Mouse (Mus musculus): Measurements from ENCODE around the gene Dlgap3. TPM values are rescaled to one million over a fixed set of nuclear protein-coding genes. Genes with fewer than 3 reads are reported as not detected.
A peak's percentile ranks its signal among the peaks of the same experiment; 100 is the strongest.

Gene Dlgap3
- polyA plus RNA-seq, 1 experiment from 2014 or later, result 0.57 TPM

DNA sequence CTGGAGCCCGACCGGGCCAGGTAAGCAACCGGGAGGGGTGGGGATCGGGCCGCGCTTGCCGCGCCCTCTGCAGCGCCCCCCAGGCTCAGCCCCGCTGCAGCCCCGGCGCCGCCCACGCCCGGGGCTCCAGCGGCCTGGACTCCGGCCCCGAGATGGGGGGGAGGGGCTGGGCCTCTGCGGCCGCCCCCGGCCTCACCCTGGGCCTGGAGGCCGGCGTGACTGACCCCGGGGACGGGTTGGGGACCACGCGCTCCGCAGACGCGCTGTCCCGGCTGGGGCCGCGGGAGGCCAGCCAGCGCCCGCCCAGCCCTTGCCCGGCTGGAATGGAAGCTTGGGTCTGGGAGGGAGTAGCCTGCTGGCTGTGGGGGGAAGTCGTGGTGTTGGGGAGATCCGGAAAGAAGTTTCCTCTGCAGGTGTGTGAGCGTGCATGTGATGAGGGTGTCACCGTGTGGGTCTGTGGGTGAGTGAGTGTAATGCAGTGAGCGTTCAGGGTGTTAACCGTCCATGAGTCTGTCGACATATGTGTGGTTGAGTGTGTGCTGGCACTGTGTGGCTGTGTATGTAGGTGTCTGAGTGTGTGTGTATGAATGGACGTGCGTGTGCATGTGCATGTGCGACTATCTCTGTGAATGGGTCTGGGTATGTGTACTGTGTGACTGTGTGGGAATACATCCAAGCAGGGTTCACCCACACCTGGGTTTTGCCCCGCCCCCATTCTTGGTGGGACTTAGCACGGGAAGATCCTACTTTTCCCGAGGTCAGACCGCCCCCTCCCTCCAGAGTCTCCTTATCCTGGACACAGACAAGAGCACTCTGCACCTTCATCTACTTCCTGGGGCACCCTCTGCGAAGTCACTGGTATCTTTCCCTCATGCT is 580 bp downstream of the Dlgap3 start:
- H3K9me3 ChIP-seq (ENCODE audit: control insufficient read depth, low read length), result no peaks in the 10 kb centered on the region
- peaks cover 0 to 16% of the 10 kb centered on the region in 2 experiments; a peak in 3 of 4 replicates for H3K4me1 ChIP-seq (ENCODE audit: control insufficient read depth in 2 of 2, insufficient read depth in 2 of 2, low read length in 2 of 2)
- no peak overlapping the region for H3K27ac ChIP-seq (replicated peaks in 1 of 2; ENCODE audit: control insufficient read depth in 1 of 2, insufficient read depth in 1 of 2, low read depth in 2 of 2, low read length in 2 of 2)
- 2% methylated on average over 48 of the region's 51 CpGs for WGBS
- peak overlapping the region; percentile 64 for H3K9ac ChIP-seq (ENCODE audit: low read length)
- no peaks in the 10 kb centered on the region for H3K36me3 ChIP-seq (ENCODE audit: control insufficient read depth, insufficient read depth, low read length)
- peak; percentile 49; the same call in 1 of the 2 replicates for ATAC-seq (ENCODE audit: insufficient number of reproducible peaks, insufficient read depth, low FRiP score, low read depth)
- peak overlapping the region; percentile 66 to 72 for H3K4me3 ChIP-seq (ENCODE audit: control insufficient read depth in 1 of 2, insufficient read depth in 1 of 2, low read depth in 1 of 2, low read length in 2 of 2)
- H3K4me2 ChIP-seq (ENCODE audit: low read length), result peak overlapping the region; percentile 100
- H3K27me3 ChIP-seq (ENCODE audit: control insufficient read depth, insufficient read depth, low read length), result peaks cover 58% of the 10 kb centered on the region

DNA sequence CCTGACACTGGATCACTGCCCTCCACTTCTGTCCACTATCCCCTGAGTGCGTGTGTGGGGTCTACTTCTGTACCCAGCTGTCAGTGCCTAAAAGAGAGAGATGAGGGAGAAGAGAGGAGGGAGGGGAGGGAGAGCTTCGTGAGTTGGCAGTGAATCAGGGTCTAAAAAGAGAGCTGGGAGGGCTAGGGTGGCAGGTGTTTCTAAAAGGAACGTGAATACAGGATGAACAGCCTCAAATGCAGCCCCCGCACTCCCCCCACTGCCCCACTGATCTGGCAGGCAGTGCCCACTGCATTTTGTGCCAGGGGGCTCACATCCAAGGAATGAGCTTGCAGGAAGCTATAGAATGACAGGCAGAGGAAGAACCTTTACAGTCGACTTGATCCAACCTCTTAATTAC is 1.9 kb downstream of the Dlgap3 start:
- H3K9ac ChIP-seq (ENCODE audit: low read length), result no peak overlapping the region
- H3K36me3 ChIP-seq (ENCODE audit: control insufficient read depth, insufficient read depth, low read length), result no peaks in the 10 kb centered on the region
- H3K27me3 ChIP-seq (ENCODE audit: control insufficient read depth, insufficient read depth, low read length), result peaks cover 55% of the 10 kb centered on the region
- 40% methylated on average over 5 of the region's 5 CpGs for WGBS
- no peak for ATAC-seq (ENCODE audit: insufficient number of reproducible peaks, insufficient read depth, low FRiP score, low read depth)
- no peak overlapping the region for H3K4me2 ChIP-seq (ENCODE audit: low read length)
- no peak overlapping the region for H3K4me3 ChIP-seq (ENCODE audit: control insufficient read depth in 1 of 2, insufficient read depth in 1 of 2, low read depth in 1 of 2, low read length in 2 of 2)
- peaks cover 0 to 16% of the 10 kb centered on the region in 2 experiments; a peak in 3 of 4 replicates for H3K4me1 ChIP-seq (ENCODE audit: control insufficient read depth in 2 of 2, insufficient read depth in 2 of 2, low read length in 2 of 2)
- no peak overlapping the region for H3K27ac ChIP-seq (replicated peaks in 1 of 2; ENCODE audit: control insufficient read depth in 1 of 2, insufficient read depth in 1 of 2, low read depth in 2 of 2, low read length in 2 of 2)
- no peaks in the 10 kb centered on the region for H3K9me3 ChIP-seq (ENCODE audit: control insufficient read depth, low read length)

DNA sequence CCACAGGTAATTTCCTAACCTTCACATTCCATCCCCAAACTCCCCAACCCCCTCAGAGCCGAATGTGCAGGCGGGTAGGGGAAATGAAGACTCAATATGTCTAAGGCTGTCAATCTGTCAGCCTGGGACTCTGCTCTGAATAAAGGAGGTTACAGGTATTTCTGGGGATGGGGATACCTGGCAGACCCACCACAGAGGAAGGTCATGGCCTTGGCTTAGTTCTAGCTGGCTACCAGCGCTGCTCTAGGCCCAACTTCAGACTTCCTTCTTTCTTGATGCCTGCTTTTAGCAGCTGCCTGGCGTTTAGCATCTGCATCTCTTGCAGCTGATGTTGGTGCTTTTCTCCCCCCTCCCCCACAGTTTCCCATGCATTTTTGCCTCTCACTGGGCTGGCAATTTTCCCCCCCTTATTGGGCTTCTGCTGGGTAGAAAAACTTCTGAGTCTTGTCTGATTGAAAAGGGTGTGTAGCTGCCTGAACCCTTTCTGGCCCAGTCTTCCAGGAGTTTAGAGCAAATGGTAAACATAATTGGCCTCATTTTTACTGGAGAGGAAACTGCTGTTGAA is 2.4 kb downstream of the Dlgap3 start:
- Histone ChIP-seq H3K9ac (ENCODE audit: low read length) (no peak overlapping the region), H3K4me2 (ENCODE audit: low read length) (no peak overlapping the region), H3K27ac (replicated peaks in 1 of 2; ENCODE audit: control insufficient read depth in 1 of 2, insufficient read depth in 1 of 2, low read depth in 2 of 2, low read length in 2 of 2) (no peak overlapping the region), H3K4me3 (ENCODE audit: control insufficient read depth in 1 of 2, insufficient read depth in 1 of 2, low read depth in 1 of 2, low read length in 2 of 2) (no peak overlapping the region), H3K36me3 (ENCODE audit: control insufficient read depth, insufficient read depth, low read length) (no peaks in the 10 kb centered on the region), H3K27me3 (ENCODE audit: control insufficient read depth, insufficient read depth, low read length) (peaks cover 53% of the 10 kb centered on the region), H3K4me1 (ENCODE audit: control insufficient read depth in 2 of 2, insufficient read depth in 2 of 2, low read length in 2 of 2) (peaks cover 0 to 16% of the 10 kb centered on the region in 2 experiments; a peak in 3 of 4 replicates), H3K9me3 (ENCODE audit: control insufficient read depth, low read length) (no peaks in the 10 kb centered on the region)
- ATAC-seq (ENCODE audit: insufficient number of reproducible peaks, insufficient read depth, low FRiP score, low read depth), result no peak
- WGBS, result 44% methylated on average over 4 of the region's 4 CpGs

DNA sequence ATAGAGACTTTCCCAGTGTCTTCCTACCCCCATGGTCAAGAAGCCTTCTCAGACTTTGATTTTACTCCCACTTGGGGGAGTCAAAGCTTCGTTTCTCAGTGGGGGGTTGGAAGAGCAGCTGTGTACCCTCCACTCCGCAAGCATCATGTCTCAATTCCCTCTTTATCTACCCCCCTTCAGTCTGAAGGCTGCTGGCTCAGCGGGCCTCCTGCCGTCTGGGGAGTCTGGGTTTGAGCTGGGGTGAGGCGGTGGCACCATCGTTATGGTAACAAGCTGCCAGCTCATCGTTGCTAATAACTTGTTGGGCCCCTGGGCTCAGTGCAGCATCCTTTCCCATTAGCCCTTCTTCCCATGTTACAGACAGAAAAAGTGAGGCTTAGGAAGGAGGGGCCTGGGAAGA is 3.1 kb downstream of the Dlgap3 start:
- no peak for ATAC-seq (ENCODE audit: insufficient number of reproducible peaks, insufficient read depth, low FRiP score, low read depth)
- Histone ChIP-seq H3K27ac (replicated peaks in 1 of 2; ENCODE audit: control insufficient read depth in 1 of 2, insufficient read depth in 1 of 2, low read depth in 2 of 2, low read length in 2 of 2) (no peak overlapping the region), H3K4me1 (ENCODE audit: control insufficient read depth in 2 of 2, insufficient read depth in 2 of 2, low read length in 2 of 2) (peaks cover 0 to 16% of the 10 kb centered on the region in 2 experiments; a peak in 3 of 4 replicates), H3K9me3 (ENCODE audit: control insufficient read depth, low read length) (no peaks in the 10 kb centered on the region), H3K4me2 (ENCODE audit: low read length) (no peak overlapping the region), H3K36me3 (ENCODE audit: control insufficient read depth, insufficient read depth, low read length) (no peaks in the 10 kb centered on the region), H3K4me3 (ENCODE audit: control insufficient read depth in 1 of 2, insufficient read depth in 1 of 2, low read depth in 1 of 2, low read length in 2 of 2) (no peak overlapping the region), H3K9ac (ENCODE audit: low read length) (no peak overlapping the region), H3K27me3 (ENCODE audit: control insufficient read depth, insufficient read depth, low read length) (peaks cover 53% of the 10 kb centered on the region)
- whole genome bisulfite sequencing, result 21% methylated on average over 7 of the region's 7 CpGs

DNA sequence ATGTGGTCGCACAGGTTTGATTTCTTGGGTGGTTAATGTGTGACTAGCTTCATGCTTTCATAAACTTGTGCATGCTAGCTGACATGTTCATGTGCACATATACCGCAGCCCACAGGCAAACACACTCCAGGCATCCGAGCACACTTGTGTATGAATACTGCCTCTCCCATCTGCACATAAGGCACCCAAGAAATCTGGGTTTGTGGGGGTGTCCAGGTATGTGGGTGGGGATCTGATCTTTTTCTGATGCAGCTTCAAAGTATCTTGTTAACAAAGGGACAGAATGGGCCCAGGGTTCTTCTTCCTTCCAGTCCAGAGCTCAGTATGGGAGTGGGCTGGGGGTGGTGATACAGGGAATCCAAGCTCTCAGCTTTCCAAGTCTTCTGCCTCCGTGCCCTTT is 3.6 kb downstream of the Dlgap3 start:
- H3K4me3 ChIP-seq (ENCODE audit: control insufficient read depth in 1 of 2, insufficient read depth in 1 of 2, low read depth in 1 of 2, low read length in 2 of 2), result no peak overlapping the region
- no peak overlapping the region for H3K4me2 ChIP-seq (ENCODE audit: low read length)
- 52% methylated on average over 4 of the region's 4 CpGs for WGBS
- ATAC-seq (ENCODE audit: insufficient number of reproducible peaks, insufficient read depth, low FRiP score, low read depth), result no peak
- peaks cover 0 to 16% of the 10 kb centered on the region in 2 experiments; a peak in 3 of 4 replicates for H3K4me1 ChIP-seq (ENCODE audit: control insufficient read depth in 2 of 2, insufficient read depth in 2 of 2, low read length in 2 of 2)
- H3K36me3 ChIP-seq (ENCODE audit: control insufficient read depth, insufficient read depth, low read length), result no peaks in the 10 kb centered on the region
- H3K9me3 ChIP-seq (ENCODE audit: control insufficient read depth, low read length), result no peaks in the 10 kb centered on the region
- no peak overlapping the region for H3K9ac ChIP-seq (ENCODE audit: low read length)
- no peak overlapping the region for H3K27ac ChIP-seq (replicated peaks in 1 of 2; ENCODE audit: control insufficient read depth in 1 of 2, insufficient read depth in 1 of 2, low read depth in 2 of 2, low read length in 2 of 2)
- H3K27me3 ChIP-seq (ENCODE audit: control insufficient read depth, insufficient read depth, low read length), result peaks cover 49% of the 10 kb centered on the region

DNA sequence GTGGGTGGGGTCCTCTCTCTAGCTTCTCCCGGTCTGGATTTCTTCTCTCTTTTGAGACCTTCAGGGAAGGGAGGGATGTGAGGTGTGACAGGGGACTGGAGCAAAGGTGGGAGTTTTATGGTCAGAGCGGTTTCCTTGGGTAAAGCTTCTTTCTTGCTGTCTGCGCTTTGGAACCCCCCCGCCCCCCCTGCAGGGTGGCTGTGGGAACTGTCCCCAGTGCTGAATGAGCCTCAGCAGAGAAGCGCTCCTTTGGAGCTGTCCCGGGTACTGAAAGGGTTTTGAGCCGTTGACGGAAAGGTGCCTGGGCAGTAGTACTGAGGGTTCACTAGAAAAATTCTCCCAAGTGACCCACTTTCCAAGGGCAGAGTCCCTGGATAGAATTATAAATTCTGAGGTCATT is 4.5 kb downstream of the Dlgap3 start:
- ATAC-seq (ENCODE audit: insufficient number of reproducible peaks, insufficient read depth, low FRiP score, low read depth), result no peak
- WGBS, result 0% methylated on average over 8 of the region's 8 CpGs

DNA sequence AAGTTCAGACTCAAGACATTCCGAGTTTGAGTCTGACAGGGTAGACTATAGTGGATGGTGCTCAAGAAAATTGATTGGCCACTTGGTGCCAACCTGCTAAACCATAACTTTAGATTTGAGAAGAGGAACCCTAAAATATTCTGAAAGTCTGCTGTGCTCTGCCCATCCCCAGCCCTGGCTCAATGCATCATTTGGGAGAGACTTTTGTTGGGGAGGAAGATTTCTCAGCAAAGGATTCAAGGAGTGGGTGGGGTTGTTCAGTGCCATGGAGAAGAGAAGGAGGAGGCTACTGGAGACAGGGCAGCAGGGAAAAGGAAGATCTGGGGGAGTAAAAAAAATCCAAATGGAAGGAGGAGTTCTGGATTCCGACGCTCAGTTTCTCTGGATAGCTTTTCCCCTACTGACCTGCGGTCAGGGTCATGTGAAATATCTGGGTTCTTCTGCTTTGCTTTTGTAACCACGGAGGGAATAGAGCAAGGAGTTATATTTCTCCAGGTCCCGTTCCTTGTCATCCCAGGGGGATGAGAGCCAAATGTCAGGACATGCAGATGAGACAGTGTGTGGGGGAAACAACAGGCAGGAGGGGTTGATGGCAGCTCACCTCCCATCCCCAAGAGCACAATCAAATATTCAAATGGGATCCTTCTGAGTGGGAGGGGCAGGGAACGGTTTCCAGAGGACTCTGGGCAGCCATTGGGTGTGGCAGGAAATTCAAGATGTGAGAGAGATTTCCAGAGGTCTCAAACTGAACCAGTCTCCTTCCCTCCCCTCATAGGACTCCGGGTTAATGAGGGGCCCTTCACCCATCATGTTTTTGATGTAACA is 5.3 kb downstream of the Dlgap3 start:
- Histone ChIP-seq H3K4me3 (ENCODE audit: control insufficient read depth in 1 of 2, insufficient read depth in 1 of 2, low read depth in 1 of 2, low read length in 2 of 2) (no peak overlapping the region), H3K36me3 (ENCODE audit: control insufficient read depth, insufficient read depth, low read length) (no peaks in the 10 kb centered on the region), H3K9me3 (ENCODE audit: control insufficient read depth, low read length) (no peaks in the 10 kb centered on the region), H3K27me3 (ENCODE audit: control insufficient read depth, insufficient read depth, low read length) (peaks cover 49% of the 10 kb centered on the region), H3K9ac (ENCODE audit: low read length) (no peak overlapping the region), H3K27ac (replicated peaks in 1 of 2; ENCODE audit: control insufficient read depth in 1 of 2, insufficient read depth in 1 of 2, low read depth in 2 of 2, low read length in 2 of 2) (no peak overlapping the region), H3K4me1 (ENCODE audit: control insufficient read depth in 2 of 2, insufficient read depth in 2 of 2, low read length in 2 of 2) (peaks cover 0 to 5% of the 10 kb centered on the region in 2 experiments; a peak in 3 of 4 replicates), H3K4me2 (ENCODE audit: low read length) (no peak overlapping the region)
- ATAC-seq (ENCODE audit: insufficient number of reproducible peaks, insufficient read depth, low FRiP score, low read depth), result no peak
- 53% methylated on average over 8 of the region's 8 CpGs for WGBS

More for the DNA sequence above, 4.5 kb downstream of the Dlgap3 start:
- Histone ChIP-seq H3K27ac (replicated peaks in 1 of 2; ENCODE audit: control insufficient read depth in 1 of 2, insufficient read depth in 1 of 2, low read depth in 2 of 2, low read length in 2 of 2) (no peak overlapping the region), H3K4me1 (ENCODE audit: control insufficient read depth in 2 of 2, insufficient read depth in 2 of 2, low read length in 2 of 2) (peaks cover 0 to 8% of the 10 kb centered on the region in 2 experiments; a peak in 3 of 4 replicates), H3K9ac (ENCODE audit: low read length) (no peak overlapping the region), H3K36me3 (ENCODE audit: control insufficient read depth, insufficient read depth, low read length) (no peaks in the 10 kb centered on the region), H3K9me3 (ENCODE audit: control insufficient read depth, low read length) (no peaks in the 10 kb centered on the region), H3K4me2 (ENCODE audit: low read length) (no peak overlapping the region), H3K4me3 (ENCODE audit: control insufficient read depth in 1 of 2, insufficient read depth in 1 of 2, low read depth in 1 of 2, low read length in 2 of 2) (no peak overlapping the region), H3K27me3 (ENCODE audit: control insufficient read depth, insufficient read depth, low read length) (peaks cover 47% of the 10 kb centered on the region)
